Mouse (Mus musculus) olfactory bulb, adult 2 months (tissue): ENCODE data around the gene Sacs.

Experiments used
- CTCF ChIP-seq: fragments of 200-500 bp; IDR thresholded peaks from 2 replicates; pipeline ENCODE4 v1.5.1; 2012; ENCODE audit warnings: low read depth, mild to moderate bottlenecking, low read length, moderate library complexity; ENCODE audit not compliant: insufficient read depth
- POLR2A ChIP-seq: fragments of 200-500 bp; IDR thresholded peaks from 2 replicates; pipeline ENCODE4 v1.6.1; 2012; ENCODE audit warnings: mild to moderate bottlenecking, low read depth, low read length, moderate library complexity; ENCODE audit not compliant: insufficient read depth

- no peak for TF ChIP-seq CTCF
- no peak for TF ChIP-seq POLR2A
Observed at GRCm38 (mm10) chr14:61232016-61232568, 93.8 kb downstream of the Sacs start.
